Mouse (Mus musculus) embryonic fibroblast, embryonic 13.5 days (primary cell): ENCODE measurements around the gene Adamts20. TPM values are rescaled to one million over a fixed set of nuclear protein-coding genes. Genes with fewer than 3 reads are reported as not detected.

Source experiments
- H3K27ac ChIP-seq: 2 replicates; pipeline ENCODE4 v1.5.1; 2012; ENCODE audit warnings: low read length, control low read depth, inconsistent platforms; ENCODE audit not compliant: insufficient read depth
- H3K4me1 ChIP-seq: 2 replicates; pipeline ENCODE4 v1.6.1; 2011; ENCODE audit warnings: low read length; ENCODE audit not compliant: control insufficient read depth, insufficient read depth
- H3K4me3 ChIP-seq: 2 replicates; pipeline ENCODE4 v1.5.1; 2011; ENCODE audit warnings: mild to moderate bottlenecking, control low read depth, low read length; ENCODE audit not compliant: insufficient read depth
- CTCF ChIP-seq: IDR thresholded peaks from 2 replicates; pipeline ENCODE4 v1.5.1; 2011; ENCODE audit warnings: mild to moderate bottlenecking, control low read depth, low read length, moderate library complexity, borderline replicate concordance; ENCODE audit not compliant: insufficient read depth
- POLR2A ChIP-seq: IDR thresholded peaks from 2 replicates; pipeline ENCODE4 v1.6.1; 2011; ENCODE audit warnings: low read depth, mild to moderate bottlenecking, control low read depth, low read length, moderate library complexity
- polyA plus RNA-seq: library from polyadenylated mRNA; stranded (reverse); fragments of >200 nt; gene quantifications from 2 replicates; pipeline ENCODE4 v1.2.4, GENCODE M21; 2011; ENCODE audit warnings: low read depth; ENCODE audit not compliant: missing spikeins, insufficient read length

Adamts20 gene
- polyA plus RNA-seq, 1 experiment = 0.91 TPM

DNA sequence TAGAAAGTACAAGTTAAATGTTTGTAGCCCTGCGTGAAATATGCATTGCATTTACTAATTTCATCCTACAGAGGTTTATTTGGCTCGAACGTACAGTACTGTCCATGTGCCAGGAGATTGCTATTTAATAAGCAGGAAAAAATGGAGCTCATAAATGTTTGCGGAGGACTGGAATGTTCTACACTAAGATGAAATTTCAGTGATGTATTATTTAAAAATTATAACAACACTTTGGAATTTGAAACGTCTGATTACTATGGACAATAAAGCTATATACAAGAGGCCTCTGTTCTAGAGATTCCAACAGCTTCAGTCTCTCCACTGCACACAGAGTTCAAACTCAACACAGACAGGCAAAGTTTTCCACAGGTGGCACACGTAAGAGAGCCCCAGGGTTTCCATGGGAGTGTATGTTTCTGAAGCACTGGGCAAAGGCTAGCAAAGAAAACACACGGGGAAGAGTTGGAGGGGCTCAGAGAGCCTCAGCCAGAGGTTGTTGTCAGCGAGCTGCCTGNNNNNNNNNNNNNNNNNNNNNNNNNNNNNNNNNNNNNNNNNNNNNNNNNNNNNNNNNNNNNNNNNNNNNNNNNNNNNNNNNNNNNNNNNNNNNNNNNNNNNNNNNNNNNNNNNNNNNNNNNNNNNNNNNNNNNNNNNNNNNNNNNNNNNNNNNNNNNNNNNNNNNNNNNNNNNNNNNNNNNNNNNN lies 20.6 kb downstream of the Adamts20 start:
- H3K4me1 ChIP-seq = peaks cover 16% of the 10 kb centered on the region
- no peak overlapping the region for H3K4me3 ChIP-seq
- peak overlapping the region; percentile 82 for H3K27ac ChIP-seq
- TF ChIP-seq POLR2A (0 out of 2 replicates have a peak, but pooled peaks have one; percentile 16), CTCF (no peak)

- H3K27ac ChIP-seq = peak overlapping the region; percentile 41
Observed at GRCm38 (mm10) chr15:94444043-94444436, 21.2 kb downstream of the Adamts20 start.

GRCm38 (mm10) chr15:94443025-94443424 lies 22.2 kb downstream of the Adamts20 start:
- Histone ChIP-seq H3K27ac (peak overlapping the region; percentile 41), H3K4me3 (no peak overlapping the region), H3K4me1 (peaks cover 16% of the 10 kb centered on the region)
- TF ChIP-seq CTCF (no peak), POLR2A (no peak)

More at GRCm38 (mm10) chr15:94444043-94444436, 21.2 kb downstream of the Adamts20 start:
- TF ChIP-seq POLR2A (no peak), CTCF (no peak)
- Histone ChIP-seq H3K4me1 (peaks cover 16% of the 10 kb centered on the region), H3K4me3 (no peak overlapping the region)

DNA sequence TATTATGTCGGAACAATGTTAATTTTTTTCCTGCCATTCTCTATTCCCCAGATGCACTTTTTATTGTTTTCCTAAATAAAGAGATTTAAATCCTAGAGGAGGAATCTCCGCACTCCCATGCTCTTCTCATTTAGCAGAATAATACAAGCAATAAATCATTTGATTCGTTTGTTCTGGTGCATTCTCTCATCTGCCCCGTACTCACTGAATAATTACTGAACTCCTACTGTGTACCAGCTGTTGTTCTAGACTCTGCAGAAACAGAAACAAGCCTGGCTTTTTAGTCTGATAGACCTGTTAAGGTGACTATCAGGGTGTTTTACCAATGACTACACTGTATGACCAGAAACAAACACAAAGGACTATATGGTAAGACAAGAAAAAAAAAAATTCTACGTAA lies 29.7 kb downstream of the Adamts20 start:
- TF ChIP-seq POLR2A (no peak), CTCF (no peak)
- Histone ChIP-seq H3K4me3 (no peak overlapping the region), H3K4me1 (no peaks in the 10 kb centered on the region), H3K27ac (no peak overlapping the region)

GRCm38 (mm10) chr15:94430681-94431405 lies 34.4 kb downstream of the Adamts20 start:
- Histone ChIP-seq H3K4me1 (no peaks in the 10 kb centered on the region), H3K4me3 (no peak overlapping the region), H3K27ac (no peak overlapping the region)
- no peak for TF ChIP-seq CTCF
- TF ChIP-seq POLR2A = no peak

GRCm38 (mm10) chr15:94428726-94429125 lies 36.5 kb downstream of the Adamts20 start:
- Histone ChIP-seq H3K27ac (no peak overlapping the region), H3K4me1 (no peaks in the 10 kb centered on the region), H3K4me3 (no peak overlapping the region)
- no peak for TF ChIP-seq POLR2A
- TF ChIP-seq CTCF = no peak

DNA sequence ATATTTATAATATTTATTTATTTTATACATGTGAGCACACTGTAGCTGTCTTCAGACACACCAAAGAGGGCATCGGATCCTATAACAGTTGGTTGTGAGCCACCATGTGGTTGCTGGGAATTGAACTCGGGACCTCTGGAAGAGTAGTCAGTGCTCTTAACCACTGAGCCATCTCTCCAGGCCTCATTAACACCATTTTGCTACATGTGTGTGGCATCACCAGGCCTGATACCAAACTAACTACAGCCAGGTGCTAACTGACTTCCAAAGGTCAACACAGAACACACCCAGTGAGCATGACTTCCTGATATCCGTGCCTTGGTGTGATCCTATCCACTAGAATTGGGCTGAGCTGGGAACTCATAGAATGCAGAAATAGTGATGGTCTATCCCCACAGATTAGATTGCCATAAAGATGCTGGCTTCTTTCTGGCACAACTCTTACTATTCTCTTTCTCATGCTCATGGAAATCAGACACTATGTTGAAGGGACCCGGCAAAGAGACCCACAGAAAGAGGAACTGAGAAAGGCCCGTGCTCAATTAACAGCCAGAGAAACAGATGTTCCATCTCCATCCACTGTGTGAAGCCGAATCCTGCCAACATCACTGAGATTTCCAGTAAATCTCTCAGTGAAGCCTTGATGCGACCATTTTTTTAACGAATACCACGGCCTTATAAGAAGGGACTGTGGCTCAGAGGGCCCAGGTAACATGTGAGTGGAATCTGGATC lies 37.6 kb downstream of the Adamts20 start:
- H3K4me1 ChIP-seq = no peaks in the 10 kb centered on the region
- TF ChIP-seq POLR2A = no peak
- no peak for TF ChIP-seq CTCF
- H3K4me3 ChIP-seq = no peak overlapping the region
- no peak overlapping the region for H3K27ac ChIP-seq

DNA sequence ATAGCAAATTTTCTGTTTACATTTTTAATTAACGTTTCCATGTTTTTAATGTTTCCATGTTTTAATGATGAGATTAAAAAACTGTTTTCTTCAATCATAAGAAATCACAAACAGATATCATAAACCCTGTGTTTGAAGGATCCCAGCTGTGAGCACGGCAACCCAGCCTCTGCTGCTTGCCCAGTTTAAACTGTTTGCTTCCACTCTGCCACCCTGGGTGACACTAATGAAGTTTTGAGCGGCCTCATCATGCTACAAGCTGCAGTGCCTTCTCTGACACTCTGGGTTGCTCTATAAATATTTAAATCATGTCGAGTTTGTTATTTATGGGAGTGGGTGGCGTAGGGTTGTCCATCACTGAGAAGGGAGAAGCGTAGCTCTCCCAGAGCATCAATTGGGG lies 44.7 kb downstream of the Adamts20 start:
- no peak for TF ChIP-seq CTCF
- TF ChIP-seq POLR2A = no peak
- H3K27ac ChIP-seq = no peak overlapping the region
- H3K4me1 ChIP-seq = no peaks in the 10 kb centered on the region
- H3K4me3 ChIP-seq = no peak overlapping the region

GRCm38 (mm10) chr15:94419167-94419566 lies 46.1 kb downstream of the Adamts20 start:
- no peak for TF ChIP-seq CTCF
- no peak for TF ChIP-seq POLR2A
- Histone ChIP-seq H3K4me3 (no peak overlapping the region), H3K27ac (no peak overlapping the region), H3K4me1 (no peaks in the 10 kb centered on the region)

DNA sequence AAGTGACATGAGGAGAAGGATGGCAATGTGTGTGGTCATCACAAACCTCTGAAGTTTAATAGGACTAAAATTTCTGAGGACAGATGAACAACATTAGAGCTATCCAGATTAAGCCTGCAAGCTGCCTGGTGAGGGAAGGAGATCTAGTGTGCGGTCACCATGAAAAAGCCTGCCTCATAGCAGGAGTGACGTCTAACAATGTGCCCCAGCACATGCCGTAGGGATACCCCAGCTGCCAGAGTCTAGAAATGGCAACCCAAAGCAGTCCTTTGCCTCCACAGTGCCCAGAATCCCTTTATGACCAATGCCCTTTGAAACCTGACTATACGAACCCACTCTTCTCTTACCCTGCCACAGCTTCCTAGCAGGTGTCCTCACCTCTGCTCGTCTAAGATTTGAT lies 46.8 kb downstream of the Adamts20 start:
- H3K27ac ChIP-seq = no peak overlapping the region
- TF ChIP-seq POLR2A (no peak), CTCF (no peak)
- H3K4me3 ChIP-seq = no peak overlapping the region
- no peaks in the 10 kb centered on the region for H3K4me1 ChIP-seq
